Mouse (Mus musculus): Measurements from ENCODE around the gene Pcif1.

Gene Pcif1

GRCm38 (mm10) chr2:164923291-164923690 is 44.2 kb downstream of the Pcif1 start:
- no peak for DNase-seq (ENCODE audit: low spot score)

- peak; percentile 80 for DNase-seq (ENCODE audit: low spot score)
Measured at GRCm38 (mm10) chr2:164924100-164924857, 45.2 kb downstream of the Pcif1 start.

GRCm38 (mm10) chr2:164930706-164931581 is 51.8 kb downstream of the Pcif1 start:
- no peak for DNase-seq (ENCODE audit: low spot score)

- DNase-seq (ENCODE audit: low spot score), result no peak
Measured at GRCm38 (mm10) chr2:164933534-164933933, 54.4 kb downstream of the Pcif1 start.

GRCm38 (mm10) chr2:164935991-164936390 is 56.9 kb downstream of the Pcif1 start:
- DNase-seq (ENCODE audit: low spot score), result no peak

- DNase-seq (ENCODE audit: low spot score), result no peak
Measured at GRCm38 (mm10) chr2:164938146-164939091, 59.3 kb downstream of the Pcif1 start.

- no peak for DNase-seq (ENCODE audit: low spot score)
Measured at GRCm38 (mm10) chr2:164939106-164939505, 60.0 kb downstream of the Pcif1 start.

GRCm38 (mm10) chr2:164940140-164940830 is 61.2 kb downstream of the Pcif1 start, which contains the start of gene Mmp9:
Mmp9 (plus strand) TSS chr2:164940780.
- DNase-seq (ENCODE audit: low spot score), result no peak

- DNase-seq (ENCODE audit: low spot score), result no peak
Measured at GRCm38 (mm10) chr2:164942692-164943290, 63.7 kb downstream of the Pcif1 start.
